Mouse (Mus musculus) G1E (cell line): ENCODE data around the gene Rpl29.

Source experiments
- CTCF ChIP-seq: IDR thresholded peaks from 2 replicates; pipeline ENCODE4 v1.5.1; 2012; ENCODE audit warnings: low read depth, low read length, inconsistent platforms, mixed read lengths
- GATA1 ChIP-seq: IDR thresholded peaks from 2 replicates; pipeline ENCODE4 v1.6.1; 2012; ENCODE audit warnings: borderline replicate concordance, low read length, inconsistent platforms, mixed read lengths
- GATA2 ChIP-seq: IDR thresholded peaks from 2 replicates; pipeline ENCODE4 v1.6.1; 2012; ENCODE audit warnings: low read depth, low read length, inconsistent platforms, borderline replicate concordance
- TAL1 ChIP-seq: conservative IDR thresholded peaks from 2 replicates; pipeline ENCODE4 v1.6.1; 2012; ENCODE audit warnings: low read depth, low read length, inconsistent platforms, mixed read lengths

DNA sequence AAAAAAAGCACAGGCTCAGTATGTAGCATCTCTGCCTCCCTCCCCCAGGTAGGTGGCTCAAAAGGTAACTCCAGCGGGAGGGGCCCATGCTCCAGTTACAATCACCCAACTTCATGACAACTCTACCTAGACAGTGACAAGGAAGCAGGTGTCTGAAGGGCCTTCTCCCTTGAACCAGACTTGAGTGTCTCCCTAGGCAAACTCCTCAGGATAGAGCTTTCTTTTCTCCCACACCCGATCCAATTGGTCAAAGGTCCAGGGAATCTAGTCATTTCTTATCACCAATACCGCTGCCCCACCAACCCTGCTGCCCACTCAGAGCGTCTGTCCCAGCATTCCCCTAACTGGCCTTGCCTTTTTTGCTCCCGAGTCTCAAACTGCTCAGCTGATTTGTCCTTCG, 37.5 kb downstream of the Rpl29 start:
- TF ChIP-seq CTCF: no peak
- no peak for TF ChIP-seq TAL1
- TF ChIP-seq GATA1: no peak
- TF ChIP-seq GATA2: no peak
